Mouse (Mus musculus) heart, postnatal 4 days (tissue): ENCODE results near the gene Mt4. TPM values are rescaled to one million over a fixed set of nuclear protein-coding genes. Genes with fewer than 3 reads are reported as not detected.
"Not testable (repeated sequence)": the region's sequence is repeated elsewhere in the genome, so short reads cannot be mapped to it uniquely, and the experiment has no call there.

Experiments used
- DNase-seq: peaks from one replicate; pipeline ENCODE4 v3.0.0; 2021
- total RNA-seq, 2 experiments: library from RNA; stranded (reverse); gene quantifications; 2 replicates each; pipeline ENCODE4 v1.2.3; 2021

Mt4 gene
- total RNA-seq, 2 experiments from 2014 or later = not detected

DNA sequence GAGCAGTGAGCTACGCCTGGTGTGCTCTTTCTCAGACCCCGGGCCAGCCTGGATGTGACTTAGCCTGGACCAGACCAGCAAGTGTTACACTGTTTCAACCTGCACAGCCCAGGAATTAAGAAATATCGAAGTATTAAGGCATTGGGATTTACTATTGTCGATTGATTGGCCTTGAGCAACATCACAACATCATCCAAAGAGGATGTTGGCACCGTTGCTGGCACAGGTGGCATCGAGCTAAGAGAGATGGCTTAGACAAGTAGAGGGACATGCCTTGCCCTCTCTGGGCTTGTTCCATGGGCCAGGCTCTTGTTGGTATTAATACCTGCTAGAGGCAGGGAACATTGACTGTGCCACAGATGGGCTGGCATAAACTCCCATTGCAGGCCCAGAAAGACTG lies 1.4 kb upstream of the Mt4 start:
- DNase-seq = no peak

DNA sequence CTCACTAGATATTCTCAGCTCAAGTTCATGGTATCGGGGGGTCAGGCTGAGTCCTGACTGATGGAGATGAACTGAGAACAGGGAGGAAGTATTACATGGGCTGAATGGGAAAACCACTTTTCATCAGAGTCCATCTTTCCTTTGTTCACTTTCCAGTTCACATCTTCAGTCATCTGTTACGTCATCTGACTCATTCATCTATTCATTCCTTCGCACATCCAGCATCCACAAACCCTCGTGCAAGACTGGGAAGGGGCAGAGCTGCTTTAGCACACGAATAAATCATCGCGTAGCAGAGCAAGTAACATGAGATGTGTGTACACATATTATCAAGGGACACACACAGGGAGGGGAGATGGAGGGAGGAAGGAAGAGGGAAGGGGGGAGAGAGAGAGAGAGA lies 805 bp upstream of the Mt4 start:
- DNase-seq = no peak

DNA sequence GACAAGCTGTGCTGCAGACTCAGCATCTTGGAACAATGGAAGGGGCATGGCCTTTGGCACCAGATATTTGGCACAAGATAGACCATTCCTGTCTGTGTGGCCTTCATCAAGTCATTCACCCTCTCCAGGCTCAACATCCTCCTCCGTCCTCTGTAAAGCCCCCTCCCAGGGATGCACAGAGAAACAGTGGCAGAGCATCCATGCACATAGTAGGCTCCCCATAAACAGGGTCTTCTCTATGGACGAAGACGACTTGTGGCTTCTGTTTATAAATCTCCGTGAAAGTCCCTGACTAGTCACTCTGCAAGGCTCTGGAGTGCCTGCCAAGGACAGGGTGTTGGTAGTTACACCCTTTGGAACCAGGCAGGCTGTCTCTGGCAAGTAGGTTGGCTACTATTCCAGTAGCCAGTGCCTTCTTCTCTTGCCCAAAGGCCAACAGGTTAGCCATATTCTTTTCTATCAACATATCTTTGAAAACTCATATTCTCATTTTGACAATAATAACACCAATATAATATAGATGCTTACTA lies 3.3 kb downstream of the Mt4 start:
- no peak for DNase-seq

DNA sequence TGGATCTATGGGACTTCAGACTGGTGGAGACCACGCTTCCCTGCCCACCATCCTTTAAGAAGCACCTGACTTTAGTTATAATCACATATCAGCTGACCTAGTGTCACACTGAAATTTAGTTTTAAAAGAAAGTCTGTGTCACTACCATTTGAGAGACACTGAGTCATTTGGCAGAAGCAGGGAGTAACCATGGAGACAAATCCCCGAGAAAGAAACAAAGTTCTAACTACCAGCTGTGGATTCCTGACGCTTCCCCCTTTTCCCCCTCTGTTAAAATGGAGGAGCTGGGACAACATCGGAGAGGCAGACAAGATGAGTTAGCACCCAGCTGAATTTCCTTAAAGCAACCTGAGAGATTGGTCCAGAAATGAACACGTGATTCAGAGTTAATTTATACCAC lies 11.2 kb downstream of the Mt4 start:
- no peak for DNase-seq

DNA sequence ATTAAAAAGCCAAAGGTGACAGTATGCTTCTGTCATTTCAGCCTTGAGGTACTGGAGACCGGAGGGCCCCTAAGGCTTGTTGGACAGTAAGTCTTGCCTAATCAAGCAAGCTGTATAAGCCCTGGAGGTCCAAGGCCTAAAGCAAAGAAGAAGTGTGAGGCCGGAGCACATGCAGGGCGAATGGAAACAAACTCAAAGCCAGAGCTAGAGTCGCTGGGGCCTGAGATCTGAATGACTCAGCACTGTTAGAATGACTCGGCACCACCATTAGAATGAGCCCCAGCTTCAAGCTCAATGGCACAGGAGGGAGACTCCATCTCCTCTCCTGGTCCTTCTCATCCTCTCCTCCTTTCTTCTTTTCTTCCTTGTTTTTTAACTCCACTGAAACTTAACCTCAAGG lies 13.9 kb downstream of the Mt4 start:
- DNase-seq = no peak

- peak; percentile 60 for DNase-seq
These were observed 15.7 kb downstream of the Mt4 start, which contains the start of gene Mt3 for GRCm38 (mm10) chr8:94152513-94153300. Gene Mt3 (plus strand): TSS chr8:94152607.

DNA sequence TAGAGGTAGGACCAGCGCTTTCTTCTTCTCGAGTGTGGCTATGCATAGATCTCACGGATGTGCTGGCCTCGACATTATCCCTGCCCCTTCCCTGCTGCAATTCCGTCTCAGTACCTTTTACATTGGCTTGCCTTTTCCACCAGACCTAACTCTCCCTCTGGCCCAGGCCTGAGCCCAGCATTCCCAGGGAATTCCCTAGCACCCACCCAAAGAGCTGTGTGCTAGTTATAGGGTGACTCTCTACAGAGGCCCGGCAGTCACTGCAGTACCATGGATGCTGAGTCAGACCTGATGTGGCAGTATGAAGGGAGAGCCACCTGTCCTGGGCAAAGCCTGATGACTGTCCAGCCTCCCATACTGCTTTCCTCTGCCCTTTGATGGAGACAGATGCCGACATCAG lies 16.5 kb downstream of the Mt4 start:
- no peak for DNase-seq

DNA sequence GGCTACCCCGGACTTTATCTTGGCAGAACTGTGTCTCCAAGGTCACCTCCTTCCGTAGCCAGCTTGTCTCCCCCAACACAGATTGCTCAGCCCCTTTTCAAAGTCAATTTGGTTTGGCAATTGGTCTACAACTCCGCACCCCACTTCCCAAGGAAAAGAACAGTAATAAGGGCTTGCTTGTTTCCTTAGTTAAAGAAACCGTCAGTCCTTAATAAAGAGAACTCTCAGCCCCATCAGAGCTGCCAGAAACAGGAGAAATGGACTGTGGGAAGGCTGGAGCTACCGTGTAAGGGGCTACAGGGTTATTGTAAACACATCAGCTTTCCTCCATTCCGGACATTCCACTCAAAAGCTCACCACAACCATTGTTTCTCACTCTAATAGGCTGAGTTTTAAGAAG lies 17.5 kb downstream of the Mt4 start:
- no peak for DNase-seq

- peak; percentile 60 for DNase-seq
These were observed 19.1 kb downstream of the Mt4 start for GRCm38 (mm10) chr8:94156092-94156491.

- DNase-seq = not testable (repeated sequence)
These were observed 28.8 kb downstream of the Mt4 start for GRCm38 (mm10) chr8:94165772-94166171.

- peak; percentile 93 for DNase-seq
These were observed 30.2 kb downstream of the Mt4 start for GRCm38 (mm10) chr8:94167244-94167643.

- DNase-seq = no peak
These were observed 32.5 kb downstream of the Mt4 start for GRCm38 (mm10) chr8:94169547-94169946.

GRCm38 (mm10) chr8:94171321-94171755 lies 34.3 kb downstream of the Mt4 start:
- DNase-seq = peak; percentile 32

DNA sequence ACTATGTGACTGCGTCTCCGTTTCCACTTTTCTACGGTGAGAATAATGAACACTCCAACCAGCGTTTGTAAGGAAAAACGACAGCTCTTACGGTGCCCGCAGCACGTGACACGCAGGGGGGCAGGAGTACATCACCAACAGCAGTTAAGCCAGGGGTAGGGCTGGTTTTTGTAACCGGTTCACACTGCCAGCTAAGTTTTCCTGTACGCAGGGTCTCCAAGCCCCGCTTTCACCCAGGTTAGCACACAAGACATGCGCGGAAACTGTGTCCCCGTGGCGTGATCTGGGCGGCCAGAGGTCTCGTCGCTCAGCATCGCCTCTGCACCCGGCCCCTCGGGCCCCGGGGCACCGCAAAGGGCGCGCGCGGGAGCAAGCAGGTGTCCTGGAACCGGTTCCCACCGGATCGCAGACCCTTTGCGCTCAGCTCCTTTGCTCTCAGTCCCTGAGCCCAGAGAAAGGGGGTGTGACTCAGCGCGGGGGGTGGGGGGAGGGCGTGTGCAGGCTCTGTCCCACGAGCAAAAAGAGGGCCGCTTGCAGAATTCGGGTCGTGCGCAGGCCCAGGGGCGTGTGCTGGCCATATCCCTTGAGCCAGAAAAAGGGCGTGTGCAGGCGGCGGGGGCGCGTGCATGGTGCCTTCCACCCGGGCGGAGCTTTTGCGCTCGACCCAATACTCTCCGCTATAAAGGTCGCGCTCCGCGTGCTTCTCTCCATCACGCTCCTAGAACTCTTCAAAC lies 35.2 kb downstream of the Mt4 start, which contains the start of gene Mt2:
Gene Mt2, plus strand, starts transcription at position 590 of the 734 bp plus-strand sequence.
- DNase-seq = peak; percentile 77

- DNase-seq = no peak
These were observed 36.1 kb downstream of the Mt4 start for GRCm38 (mm10) chr8:94172809-94173732.

DNA sequence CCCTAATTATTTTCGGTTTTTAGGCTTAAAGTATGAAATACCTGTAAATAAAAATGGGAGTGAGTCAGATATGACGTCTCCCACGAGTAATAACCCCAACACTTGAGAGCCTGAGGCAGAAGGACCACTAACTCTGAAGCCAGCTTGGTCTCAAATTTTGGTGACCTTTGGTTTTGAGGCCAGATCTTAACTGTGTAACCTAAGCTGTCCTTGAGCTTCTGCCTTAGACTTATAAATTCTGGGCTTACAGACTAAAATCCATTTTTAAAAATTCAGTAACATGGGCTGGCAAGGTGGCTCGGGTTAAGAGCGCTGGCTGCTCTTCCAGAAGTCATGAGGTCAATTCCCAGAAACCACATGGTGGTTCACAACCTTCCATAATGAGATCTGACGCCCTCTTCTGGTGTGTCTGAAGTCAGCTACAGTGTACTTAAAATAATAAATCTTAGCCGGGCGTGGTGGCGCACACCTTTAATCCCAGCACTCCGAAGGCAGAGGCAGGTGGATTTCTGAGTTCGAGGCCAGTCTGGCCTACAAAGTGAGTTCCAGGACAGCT lies 36.9 kb downstream of the Mt4 start:
- DNase-seq = no peak

GRCm38 (mm10) chr8:94174619-94175213 lies 37.7 kb downstream of the Mt4 start:
- no peak for DNase-seq

GRCm38 (mm10) chr8:94177716-94178390 lies 40.9 kb downstream of the Mt4 start:
- no peak for DNase-seq

- DNase-seq = peak; percentile 93
These were observed 42.1 kb downstream of the Mt4 start, which contains the start of gene Mt1 for GRCm38 (mm10) chr8:94178857-94179712. Gene Mt1 (plus strand): TSS chr8:94179082.
